Mouse (Mus musculus) urinary bladder, adult 18-20 months (tissue): ENCODE measurements around the gene Asxl1.
A peak's percentile ranks its signal among the peaks of the same experiment; 100 is the strongest.

Experiments used
- DNase-seq, 2 experiments: peaks; one replicate each; pipeline ENCODE4 v3.0.0; 2022; ENCODE audit warnings: low spot score in 2 of 2, mixed read lengths in 2 of 2

The Asxl1 gene

GRCm38 (mm10) chr2:153443434-153444240, 98.0 kb downstream of the Asxl1 start:
- DNase-seq = peak in 1 of 2 experiments; percentile 45

GRCm38 (mm10) chr2:153444254-153445136, 98.9 kb downstream of the Asxl1 start:
- peak; percentile 33 to 52 for DNase-seq

GRCm38 (mm10) chr2:153445137-153446016, 99.7 kb downstream of the Asxl1 start:
- DNase-seq = no peak

- no peak for DNase-seq
Measured at GRCm38 (mm10) chr2:153446017-153446408, 100.4 kb downstream of the Asxl1 start.

- no peak for DNase-seq
Measured at GRCm38 (mm10) chr2:153446476-153446875, 100.8 kb downstream of the Asxl1 start.

GRCm38 (mm10) chr2:153447719-153448118, 102.1 kb downstream of the Asxl1 start:
- no peak for DNase-seq

GRCm38 (mm10) chr2:153448519-153448918, 102.9 kb downstream of the Asxl1 start:
- DNase-seq = no peak
